ENCODE assay signal across 13 mouse cellular contexts in the genomic region with DNA sequence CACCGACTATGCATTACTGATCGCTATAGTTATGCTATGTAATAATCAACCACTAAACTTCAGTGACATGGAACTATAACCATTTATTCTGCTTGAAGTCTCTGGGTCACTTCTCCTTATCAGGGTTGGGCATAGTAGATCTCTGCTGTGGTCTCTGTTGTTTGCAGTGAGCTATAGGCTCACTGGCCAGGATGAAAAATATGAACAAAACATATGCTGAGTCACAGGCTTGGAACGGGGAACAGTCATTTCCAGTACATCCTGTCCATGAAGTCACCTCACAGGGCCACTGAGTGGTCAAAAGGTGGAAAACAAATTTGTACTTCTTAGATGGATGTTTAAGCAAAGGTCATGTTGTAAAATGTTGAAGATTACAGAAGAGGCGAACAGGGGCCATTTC.
A peak's percentile ranks its signal among the peaks of the same experiment; 100 is the strongest.
DNase-seq lines count a peak whose midpoint lies in the region.
"Had no signal": no experiment of that assay in that cellular context is flagged by ENCODE, and none has a peak within 500 bp of the region (broad histone marks: within the 10 kb centered on the region; RNA-seq: fewer than 3 reads in every experiment).

No protein-coding gene starts in this region.

- DNase-seq in heart, adult 8-10 months (ENCODE audit: low spot score): peak; percentile 11
- DNase-seq in heart, postnatal 4 days: no peak
- DNase-seq in 3T3-L1 (ENCODE audit: low read depth, low spot score) (peak; percentile 84), NIH3T3 (ENCODE audit: low read depth) (peak; percentile 24)
- DNase-seq in skeletal muscle tissue, adult 2 months (ENCODE audit: low read depth, low spot score): peak; percentile 9
- no peak for DNase-seq in spleen, postnatal 4 days (ENCODE audit: low spot score in 2 of 2)
- DNase-seq: adrenal gland, postnatal 10 days; B cell, adult 2 months; cerebellum, adult 11-12 months; cerebellum, adult 9-10 months; cerebellum, postnatal 36 days; gastrocnemius, adult 2 months; gastrocnemius, postnatal 25 days had no signal

Comparison
In these comparisons a context has a peak if more than half of its experiments do, and no peak if none do; other contexts are left out.
1. DNase-seq: peak in heart, adult 8-10 months (single experiment), 3T3-L1 (single experiment), NIH3T3 (single experiment) and skeletal muscle tissue, adult 2 months (single experiment); none in heart, postnatal 4 days (single experiment) and spleen, postnatal 4 days (0 of 2).